ENCODE assay signal across 8 mouse cellular contexts in the genomic region with DNA sequence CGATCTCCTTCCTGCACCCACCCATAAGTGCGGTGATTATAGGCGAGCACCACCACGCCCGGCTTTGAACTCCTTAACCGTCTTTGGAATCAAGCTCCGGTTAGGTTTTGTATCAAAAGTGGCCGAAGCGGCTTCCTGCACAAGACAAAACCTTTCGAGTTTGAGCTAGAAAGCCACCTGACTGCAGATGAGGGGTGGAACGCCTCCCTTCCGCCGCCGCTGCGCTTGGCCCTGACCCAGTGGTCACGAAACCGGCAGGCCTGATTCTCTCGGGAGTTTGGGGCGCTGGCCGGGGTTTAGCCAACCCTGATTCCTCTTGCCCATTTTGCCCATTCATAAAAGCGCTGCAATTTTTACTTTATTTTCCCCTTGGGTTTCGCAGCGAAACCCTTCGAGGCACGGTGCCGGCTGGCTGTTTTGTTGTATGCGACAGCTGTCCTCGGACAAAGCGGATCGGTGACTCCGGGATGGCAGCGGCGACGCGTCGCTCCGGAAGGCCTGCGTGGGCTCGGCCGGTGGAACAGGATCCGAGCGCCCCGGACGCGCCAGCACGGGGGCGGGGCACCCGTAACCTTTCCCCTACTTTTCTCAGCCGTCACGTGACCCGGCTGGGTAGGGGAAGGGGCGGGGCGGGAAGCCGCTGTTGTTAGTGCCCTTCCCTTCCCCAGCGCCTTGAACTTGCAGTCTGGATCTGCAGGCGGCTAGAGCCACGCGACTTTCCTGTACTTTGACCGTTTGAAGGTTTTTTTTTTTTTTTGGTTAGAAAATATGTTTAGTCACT. TPM values are rescaled to one million over a fixed set of nuclear protein-coding genes. Genes with fewer than 3 reads are reported as not detected.
DNase-seq lines count a peak whose midpoint lies in the region; ATAC-seq lines count a peak whose summit lies in the region.

No protein-coding gene starts in this region.

- DNase-seq in gastrocnemius, adult 8-10 months (ENCODE audit: low spot score in 2 of 2) = peak; percentile 91
- peak; percentile 97 for DNase-seq in induced T-regulatory cell, adult 2 months (ENCODE audit: low read depth)
- DNase-seq in left cerebral cortex, postnatal 25 days (ENCODE audit: low spot score in 2 of 2) = peak; percentile 65 to 76
- peak; percentile 91 for DNase-seq in mesoderm, embryonic 11.5 days (ENCODE audit: low read depth, low spot score)
- peak; percentile 74 for DNase-seq in right cerebral cortex, postnatal 25 days
- peak; percentile 89 for DNase-seq in yolk sac, embryonic 10.5 days (ENCODE audit: low spot score)

- intact Hi-C loops in left cerebral cortex, postnatal 25 days (cut with DNase I) = no loop called here

- peak; percentile 41 for ATAC-seq in activated CD4-positive, CD25-positive, alpha-beta regulatory T cell, adult 4 months
- peak; percentile 39 for ATAC-seq in common myeloid progenitor, adult 5-6 weeks (replicated peaks; ENCODE audit: low read depth, poor library complexity, severe bottlenecking)

RNA-seq across cellular contexts. Expression of a gene that starts 3.0 kb away (rescaled TPM):
- 10 to 100 TPM; 18.3 to 18.4 TPM for polyA plus RNA-seq in activated CD4-positive, CD25-positive, alpha-beta regulatory T cell, adult 4 months (2017; shearing (Covaris generic))
- 46.3 and 51.3 TPM in 2 replicates for total RNA-seq in common myeloid progenitor, adult 5-6 weeks (2017)
- total RNA-seq in gastrocnemius, adult 8-10 months (2022) = 1 to 10 TPM; 6.4 to 9.3 (median 7.5) TPM
- 10 to 100 TPM; 24.0 to 30.0 TPM for total RNA-seq in left cerebral cortex, postnatal 25 days (2021)

RNA-seq across cellular contexts. Expression of a gene that starts 42.3 kb away (rescaled TPM):
- polyA plus RNA-seq in activated CD4-positive, CD25-positive, alpha-beta regulatory T cell, adult 4 months (2017; shearing (Covaris generic)) = 1 to 10 TPM; 3.3 to 4.9 TPM
- 4.8 TPM in 2 replicates for total RNA-seq in common myeloid progenitor, adult 5-6 weeks (2017)
- total RNA-seq in gastrocnemius, adult 8-10 months (2022) = 1 to 10 TPM; 4.2 to 5.5 (median 4.6) TPM
- 10 to 100 TPM in 1 of 2 experiments, 1 to 10 TPM in 1; 9.3 to 10.4 TPM for total RNA-seq in left cerebral cortex, postnatal 25 days (2021)

RNA-seq across cellular contexts. Expression of a gene that starts 42.4 kb away (rescaled TPM):
- polyA plus RNA-seq in activated CD4-positive, CD25-positive, alpha-beta regulatory T cell, adult 4 months (2017; shearing (Covaris generic)) = 100 to 1,000 TPM; 116 to 129 TPM
- 83.3 and 100 TPM in 2 replicates for total RNA-seq in common myeloid progenitor, adult 5-6 weeks (2017)
- 10 to 100 TPM; 51.7 to 58.8 (median 58.0) TPM for total RNA-seq in gastrocnemius, adult 8-10 months (2022)
- 10 to 100 TPM; 49.9 to 55.9 TPM for total RNA-seq in left cerebral cortex, postnatal 25 days (2021)

Comparison
In these comparisons a context has a peak if more than half of its experiments do, and no peak if none do; other contexts are left out.
1. Peak in every context shown above with its lines: DNase-seq and ATAC-seq.